Mouse (Mus musculus) cerebellum, adult 9-10 months (tissue): ENCODE results near the gene Il1rapl1.

Experiments used
- DNase-seq: peaks from one replicate; pipeline ENCODE4 v3.0.0; 2022

Il1rapl1 gene

GRCm38 (mm10) chrX:87507997-87508396 is 607.4 kb downstream of the Il1rapl1 start:
- no peak for DNase-seq

GRCm38 (mm10) chrX:87502604-87503003 is 612.8 kb downstream of the Il1rapl1 start:
- DNase-seq = peak; percentile 59

GRCm38 (mm10) chrX:87483416-87483815 is 632.0 kb downstream of the Il1rapl1 start:
- DNase-seq = peak; percentile 63

- peak; percentile 7 for DNase-seq
Measured at GRCm38 (mm10) chrX:87238191-87238590, 877.3 kb downstream of the Il1rapl1 start.

- DNase-seq = no peak
Measured at GRCm38 (mm10) chrX:87225280-87225679, 890.2 kb downstream of the Il1rapl1 start.

GRCm38 (mm10) chrX:87002296-87002695 is 1113.1 kb downstream of the Il1rapl1 start:
- DNase-seq = no peak

- DNase-seq = no peak
Measured at GRCm38 (mm10) chrX:86955126-86955525, 1160.3 kb downstream of the Il1rapl1 start.

GRCm38 (mm10) chrX:86954614-86955013 is 1160.8 kb downstream of the Il1rapl1 start:
- no peak for DNase-seq

- DNase-seq = no peak
Measured at GRCm38 (mm10) chrX:86950940-86951339, 1164.5 kb downstream of the Il1rapl1 start.

GRCm38 (mm10) chrX:86949112-86949511 is 1166.3 kb downstream of the Il1rapl1 start:
- no peak for DNase-seq

- DNase-seq = no peak
Measured at GRCm38 (mm10) chrX:86854835-86855234, 1260.6 kb downstream of the Il1rapl1 start.

GRCm38 (mm10) chrX:86808218-86808617 is 1307.2 kb downstream of the Il1rapl1 start:
- DNase-seq = no peak

GRCm38 (mm10) chrX:86802725-86803124 is 1312.7 kb downstream of the Il1rapl1 start:
- peak; percentile 3 for DNase-seq

- no peak for DNase-seq
Measured at GRCm38 (mm10) chrX:86728803-86729202, 1386.6 kb downstream of the Il1rapl1 start.
